Mouse (Mus musculus): ENCODE measurements at regions not wholly inside any gene's neighbourhood (a gene's known extent, or its start where the extent isn't known, plus 50 kb on each side); places are given as distances from the start of the nearest gene placed in this dataset.
"Not testable (repeated sequence)": the region's sequence is repeated elsewhere in the genome, so short reads cannot be mapped to it uniquely, and the experiment has no call there.

DNA sequence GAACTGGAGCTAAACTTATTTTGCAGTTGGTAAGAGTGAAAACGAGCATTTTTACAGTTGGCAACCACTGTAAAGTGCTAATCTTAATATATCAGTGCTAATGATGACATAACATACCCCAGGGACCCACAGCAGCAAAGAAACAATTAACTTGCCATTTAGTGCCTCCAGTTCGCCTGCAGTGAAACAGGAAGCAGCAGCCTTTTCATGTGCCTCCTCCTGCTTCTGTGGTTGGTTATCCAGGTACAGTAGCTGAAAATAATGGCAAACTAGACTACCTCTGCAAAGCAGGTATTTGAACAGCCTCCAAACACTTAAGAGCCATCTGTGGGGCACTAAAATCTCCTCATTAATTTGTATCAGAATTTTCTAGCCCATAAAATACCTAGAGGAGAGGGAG lies 584.8 kb upstream of the Pfkp start:
- Histone ChIP-seq H3K4me3 (ENCODE audit: low read depth, low read length) (no peak overlapping the region), H3K9ac (no peak overlapping the region), H3K9me3 (ENCODE audit: low read depth, low read length) (no peaks in the 10 kb centered on the region), H3K4me1 (ENCODE audit: insufficient read depth) (no peaks in the 10 kb centered on the region), H3K27me3 (ENCODE audit: insufficient read depth, low read length) (no peaks in the 10 kb centered on the region), H3K27ac (ENCODE audit: low read depth) (no peak overlapping the region), H3K36me3 (ENCODE audit: insufficient read depth) (no peaks in the 10 kb centered on the region), H3K4me2 (no peak overlapping the region)
- no peak for ATAC-seq (ENCODE audit: insufficient read depth)
- no peak for DNase-seq
- WGBS: 38% methylated on average over 2 of the region's 2 CpGs
- no peak for TF ChIP-seq CTCF (IDR thresholded peaks at IDR 0.05; ENCODE audit: low read depth)

GRCm38 (mm10) chr13:7206626-7207211 lies 558.1 kb upstream of the Pfkp start:
- Histone ChIP-seq H3K27ac (ENCODE audit: low read depth) (no peak overlapping the region), H3K9ac (no peak overlapping the region), H3K27me3 (ENCODE audit: insufficient read depth, low read length) (no peaks in the 10 kb centered on the region), H3K4me3 (ENCODE audit: low read depth, low read length) (no peak overlapping the region), H3K4me2 (no peak overlapping the region), H3K4me1 (ENCODE audit: insufficient read depth) (no peaks in the 10 kb centered on the region), H3K9me3 (ENCODE audit: low read depth, low read length) (no peaks in the 10 kb centered on the region), H3K36me3 (ENCODE audit: insufficient read depth) (no peaks in the 10 kb centered on the region)
- no peak for TF ChIP-seq CTCF (IDR thresholded peaks at IDR 0.05; ENCODE audit: low read depth)
- 84% methylated on average over 5 of the region's 5 CpGs for WGBS
- DNase-seq: no peak
- no peak for ATAC-seq (ENCODE audit: insufficient read depth)

- Histone ChIP-seq H3K9me3 (ENCODE audit: low read depth, low read length) (no peaks in the 10 kb centered on the region), H3K4me3 (ENCODE audit: low read depth, low read length) (no peak overlapping the region), H3K36me3 (ENCODE audit: insufficient read depth) (no peaks in the 10 kb centered on the region), H3K9ac (no peak overlapping the region), H3K27ac (ENCODE audit: low read depth) (no peak overlapping the region), H3K27me3 (ENCODE audit: insufficient read depth, low read length) (no peaks in the 10 kb centered on the region), H3K4me2 (no peak overlapping the region), H3K4me1 (ENCODE audit: insufficient read depth) (no peaks in the 10 kb centered on the region)
- 45% methylated on average over 6 of the region's 6 CpGs for WGBS
- no peak for TF ChIP-seq CTCF (IDR thresholded peaks at IDR 0.05; ENCODE audit: low read depth)
- DNase-seq (no peak), ATAC-seq (ENCODE audit: insufficient read depth) (no peak)
These were observed 547.4 kb upstream of the Pfkp start for GRCm38 (mm10) chr13:7195990-7196389.

- H3K27ac ChIP-seq (ENCODE audit: low read depth): no peak overlapping the region
- no peaks in the 10 kb centered on the region for H3K36me3 ChIP-seq (ENCODE audit: insufficient read depth)
- no peak overlapping the region for H3K9ac ChIP-seq
- no peak overlapping the region for H3K4me2 ChIP-seq
- H3K27me3 ChIP-seq (ENCODE audit: insufficient read depth, low read length): no peaks in the 10 kb centered on the region
- no peak for TF ChIP-seq CTCF (IDR thresholded peaks at IDR 0.05; ENCODE audit: low read depth)
- no peak for ATAC-seq (ENCODE audit: insufficient read depth)
- WGBS: 72% methylated on average over 4 of the region's 4 CpGs
- H3K4me3 ChIP-seq (ENCODE audit: low read depth, low read length): no peak overlapping the region
- no peaks in the 10 kb centered on the region for H3K9me3 ChIP-seq (ENCODE audit: low read depth, low read length)
- H3K4me1 ChIP-seq (ENCODE audit: insufficient read depth): no peaks in the 10 kb centered on the region
- no peak for DNase-seq
These were observed 533.7 kb upstream of the Pfkp start for GRCm38 (mm10) chr13:7182216-7182751.

DNA sequence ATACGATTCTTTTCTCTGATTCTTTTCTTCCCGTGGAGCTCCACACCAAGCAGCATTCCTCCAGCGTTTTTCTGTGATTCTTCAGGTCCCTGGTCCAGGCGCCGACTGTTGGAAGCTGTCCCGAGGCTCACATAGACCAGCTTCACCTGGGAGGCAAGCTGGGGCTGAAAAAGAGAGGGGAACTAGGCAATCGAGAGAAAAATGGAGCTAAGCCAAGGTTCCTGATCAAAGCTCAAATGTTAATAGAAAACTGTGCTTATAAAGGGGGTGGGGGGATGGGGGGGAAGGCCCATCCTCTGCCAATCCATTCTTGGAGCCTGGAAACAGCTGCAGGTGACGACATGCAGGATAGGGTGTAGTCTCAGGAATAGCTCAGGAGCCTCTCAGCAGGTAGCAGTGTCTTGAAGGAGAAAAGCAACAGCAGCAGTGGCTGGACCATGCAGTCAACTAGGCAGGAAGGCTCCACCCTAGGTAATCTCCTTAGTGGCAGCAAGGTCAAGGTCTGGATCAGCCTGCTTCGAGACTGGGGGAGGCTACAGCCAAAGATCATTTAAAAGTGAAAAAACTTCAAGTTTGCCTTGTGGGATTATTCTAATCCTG lies 527.1 kb upstream of the Pfkp start:
- H3K9ac ChIP-seq: no peak overlapping the region
- no peak for TF ChIP-seq CTCF (IDR thresholded peaks at IDR 0.05; ENCODE audit: low read depth)
- H3K36me3 ChIP-seq (ENCODE audit: insufficient read depth): no peaks in the 10 kb centered on the region
- DNase-seq: no peak
- ATAC-seq (ENCODE audit: insufficient read depth): no peak
- no peak overlapping the region for H3K27ac ChIP-seq (ENCODE audit: low read depth)
- H3K4me2 ChIP-seq: no peak overlapping the region
- WGBS: 64% methylated on average over 9 of the region's 9 CpGs
- no peak overlapping the region for H3K4me3 ChIP-seq (ENCODE audit: low read depth, low read length)
- H3K4me1 ChIP-seq (ENCODE audit: insufficient read depth): no peaks in the 10 kb centered on the region
- H3K9me3 ChIP-seq (ENCODE audit: low read depth, low read length): peaks cover 4% of the 10 kb centered on the region; the same call in 1 of the 2 replicates
- no peaks in the 10 kb centered on the region for H3K27me3 ChIP-seq (ENCODE audit: insufficient read depth, low read length)

DNA sequence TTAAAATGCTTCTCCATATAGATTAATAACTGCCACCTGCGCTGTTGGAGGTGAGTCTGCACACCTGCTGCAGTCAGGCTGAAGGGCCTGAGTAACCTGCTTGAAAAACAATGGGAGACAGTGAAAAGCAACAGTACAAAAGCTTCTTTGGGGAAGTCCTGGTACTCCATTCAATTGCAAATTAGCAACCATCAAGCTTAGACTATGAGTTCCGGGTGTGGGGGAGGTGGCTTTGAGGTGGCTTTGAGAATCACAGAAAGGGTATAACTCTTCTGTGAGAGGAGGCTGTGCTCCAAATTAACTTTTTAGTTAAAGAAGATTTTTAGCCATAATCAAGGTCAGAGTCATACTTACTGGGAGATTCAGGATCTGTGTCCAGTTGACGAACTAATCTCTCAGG lies 521.5 kb upstream of the Pfkp start:
- not testable (repeated sequence) for ATAC-seq (ENCODE audit: insufficient read depth); H3K4me2 ChIP-seq; H3K27ac ChIP-seq (ENCODE audit: low read depth); DNase-seq; H3K27me3 ChIP-seq (ENCODE audit: insufficient read depth, low read length); H3K4me3 ChIP-seq (ENCODE audit: low read depth, low read length); H3K36me3 ChIP-seq (ENCODE audit: insufficient read depth); H3K4me1 ChIP-seq (ENCODE audit: insufficient read depth); H3K9me3 ChIP-seq (ENCODE audit: low read depth, low read length); H3K9ac ChIP-seq
- WGBS: 89% methylated on average over 3 of the region's 3 CpGs

GRCm38 (mm10) chr13:7146337-7146736 lies 497.8 kb upstream of the Pfkp start:
- ATAC-seq (ENCODE audit: insufficient read depth) (no peak), DNase-seq (no peak)
- H3K4me3 ChIP-seq (ENCODE audit: low read depth, low read length): no peak overlapping the region
- H3K4me2 ChIP-seq: no peak overlapping the region
- WGBS: 68% methylated on average over 4 of the region's 4 CpGs
- no peaks in the 10 kb centered on the region for H3K4me1 ChIP-seq (ENCODE audit: insufficient read depth)
- H3K9me3 ChIP-seq (ENCODE audit: low read depth, low read length): no peaks in the 10 kb centered on the region
- no peaks in the 10 kb centered on the region for H3K36me3 ChIP-seq (ENCODE audit: insufficient read depth)
- no peaks in the 10 kb centered on the region for H3K27me3 ChIP-seq (ENCODE audit: insufficient read depth, low read length)
- no peak overlapping the region for H3K9ac ChIP-seq
- TF ChIP-seq CTCF (IDR thresholded peaks at IDR 0.05; ENCODE audit: low read depth): no peak
- no peak overlapping the region for H3K27ac ChIP-seq (ENCODE audit: low read depth)
